Mouse (Mus musculus) lung, postnatal 0 days (tissue): ENCODE results near the gene Fam120b.

Experiments
- CTCF ChIP-seq: IDR thresholded peaks from 2 replicates; pipeline ENCODE4 v1.5.1; 2016; ENCODE audit warnings: antibody characterized with exemption, mild to moderate bottlenecking
- EP300 ChIP-seq: IDR thresholded peaks from 2 replicates; pipeline ENCODE4 v1.6.1; 2016; ENCODE audit warnings: antibody characterized with exemption, mild to moderate bottlenecking, control low read depth

DNA sequence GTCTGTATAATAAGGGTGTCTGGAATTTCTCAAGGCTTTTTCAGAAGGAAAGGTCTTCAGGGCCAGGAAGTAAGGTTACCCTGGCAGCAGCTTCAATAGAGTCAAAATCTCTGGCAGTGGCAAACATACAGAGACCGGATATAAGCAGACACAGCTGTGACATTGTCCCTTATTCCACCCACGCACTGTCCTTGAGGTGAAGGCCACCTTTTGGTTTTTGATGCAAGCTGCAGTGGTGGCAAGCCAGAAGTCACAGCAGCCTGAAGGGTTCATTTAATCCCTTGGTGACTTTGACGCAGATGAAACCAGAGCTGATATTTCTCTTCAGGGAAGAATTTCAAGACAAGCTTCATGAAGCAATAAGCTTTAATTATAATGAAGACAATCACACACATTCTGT, 53.6 kb downstream of the Fam120b start:
- no peak for TF ChIP-seq CTCF
- no peak for TF ChIP-seq EP300
